Mouse (Mus musculus): ENCODE data around the gene Limk1. TPM values are rescaled to one million over a fixed set of nuclear protein-coding genes. Genes with fewer than 3 reads are reported as not detected.
"Not testable (repeated sequence)": the region's sequence is repeated elsewhere in the genome, so short reads cannot be mapped to it uniquely, and the experiment has no call there.

Gene Limk1
- polyA plus RNA-seq, 2 experiments from 2014 or later = 3.8 to 4.2 TPM

- ATAC-seq = no peak
Measured at GRCm38 (mm10) chr5:134677491-134677890, 10.9 kb downstream of the Limk1 start.

- ATAC-seq = peak; percentile 84
Measured at GRCm38 (mm10) chr5:134675956-134676759, 12.2 kb downstream of the Limk1 start.

GRCm38 (mm10) chr5:134674977-134675376 lies 13.4 kb downstream of the Limk1 start:
- no peak for ATAC-seq

GRCm38 (mm10) chr5:134672611-134673010 lies 15.8 kb downstream of the Limk1 start:
- ATAC-seq = no peak

GRCm38 (mm10) chr5:134672198-134672516 lies 16.2 kb downstream of the Limk1 start:
- ATAC-seq = no peak

GRCm38 (mm10) chr5:134671335-134672197 lies 16.8 kb downstream of the Limk1 start:
- ATAC-seq = no peak

GRCm38 (mm10) chr5:134669001-134669708 lies 19.2 kb downstream of the Limk1 start:
- no peak for ATAC-seq

- ATAC-seq = no peak
Measured at GRCm38 (mm10) chr5:134668495-134668894, 19.9 kb downstream of the Limk1 start.

GRCm38 (mm10) chr5:134656708-134657107 lies 31.7 kb downstream of the Limk1 start:
- no peak for ATAC-seq

GRCm38 (mm10) chr5:134652015-134652414 lies 36.4 kb downstream of the Limk1 start:
- ATAC-seq = no peak

GRCm38 (mm10) chr5:134650926-134651325 lies 37.5 kb downstream of the Limk1 start:
- ATAC-seq = no peak

- ATAC-seq = not testable (repeated sequence)
Measured at GRCm38 (mm10) chr5:134648976-134649375, 39.4 kb downstream of the Limk1 start.

- no peak for ATAC-seq
Measured at GRCm38 (mm10) chr5:134647394-134647793, 41.0 kb downstream of the Limk1 start.

- ATAC-seq = no peak
Measured at GRCm38 (mm10) chr5:134646461-134646860, 41.9 kb downstream of the Limk1 start.

- ATAC-seq = no peak
Measured at GRCm38 (mm10) chr5:134644643-134645118, 43.7 kb downstream of the Limk1 start.

- no peak for ATAC-seq
Measured at GRCm38 (mm10) chr5:134644121-134644520, 44.3 kb downstream of the Limk1 start.

GRCm38 (mm10) chr5:134640371-134640770 lies 48.0 kb downstream of the Limk1 start:
- ATAC-seq = no peak

GRCm38 (mm10) chr5:134639269-134639682 lies 49.1 kb downstream of the Limk1 start, which contains the start of gene Eif4h:
TSS of gene Eif4h (minus strand) at chr5:134639490.
- peak; percentile 75 for ATAC-seq

- ATAC-seq = peak; percentile 53
Measured at GRCm38 (mm10) chr5:134638461-134639268, 49.7 kb downstream of the Limk1 start.

GRCm38 (mm10) chr5:134637820-134638367 lies 50.5 kb downstream of the Limk1 start:
- ATAC-seq = no peak

GRCm38 (mm10) chr5:134632841-134633240 lies 55.6 kb downstream of the Limk1 start:
- ATAC-seq = no peak

GRCm38 (mm10) chr5:134630835-134631234 lies 57.6 kb downstream of the Limk1 start:
- ATAC-seq = no peak
